Mouse (Mus musculus) G1E (cell line): ENCODE data around the gene Tmcc3. TPM values are rescaled to one million over a fixed set of nuclear protein-coding genes. Genes with fewer than 3 reads are reported as not detected.

Experiments used
- ATAC-seq: 2 replicates; pipeline ENCODE4 v1.8.0; 2016; ENCODE audit warnings: mild to moderate bottlenecking; ENCODE audit not compliant: insufficient number of reproducible peaks, poor library complexity, low FRiP score, severe bottlenecking; ENCODE audit errors: extremely low read depth
- DNase-seq: peaks from one replicate; pipeline ENCODE4 v3.0.0; 2012; ENCODE audit warnings: low spot score
- H3K27me3 ChIP-seq: 2 replicates; pipeline ENCODE4 v1.6.1; 2012; ENCODE audit warnings: mild to moderate bottlenecking, low read length, inconsistent platforms; ENCODE audit not compliant: insufficient read depth
- H3K36me3 ChIP-seq: replicated peaks from 2 replicates; pipeline ENCODE3; 2012; ENCODE audit warnings: mild to moderate bottlenecking, inconsistent platforms
- H3K4me1 ChIP-seq: 2 replicates; pipeline ENCODE4 v1.6.1; 2012; ENCODE audit warnings: low read depth, low read length, inconsistent platforms, mixed read lengths; ENCODE audit not compliant: insufficient read depth
- H3K4me3 ChIP-seq: 2 replicates; pipeline ENCODE4 v1.5.1; 2012; ENCODE audit warnings: low read depth, mild to moderate bottlenecking, inconsistent platforms, low read length, moderate library complexity, mixed read lengths
- H3K9me3 ChIP-seq: replicated peaks from 2 replicates; pipeline ENCODE4 v1.6.1; 2012; ENCODE audit warnings: inconsistent platforms
- CTCF ChIP-seq: IDR thresholded peaks from 2 replicates; pipeline ENCODE4 v1.5.1; 2012; ENCODE audit warnings: low read depth, low read length, inconsistent platforms, mixed read lengths
- GATA1 ChIP-seq: IDR thresholded peaks from 2 replicates; pipeline ENCODE4 v1.6.1; 2012; ENCODE audit warnings: borderline replicate concordance, low read length, inconsistent platforms, mixed read lengths
- GATA2 ChIP-seq: IDR thresholded peaks from 2 replicates; pipeline ENCODE4 v1.6.1; 2012; ENCODE audit warnings: low read depth, low read length, inconsistent platforms, borderline replicate concordance
- POLR2AphosphoS5 ChIP-seq: IDR thresholded peaks from 2 replicates; pipeline ENCODE4 v1.6.1; 2012; ENCODE audit warnings: low read depth, low read length, inconsistent platforms; ENCODE audit not compliant: insufficient replicate concordance
- TAL1 ChIP-seq: conservative IDR thresholded peaks from 2 replicates; pipeline ENCODE4 v1.6.1; 2012; ENCODE audit warnings: low read depth, low read length, inconsistent platforms, mixed read lengths
- polyA plus RNA-seq: library from polyadenylated mRNA; stranded (reverse); fragments of >175 nt; gene quantifications from 2 replicates; pipeline ENCODE4 v1.2.3, GENCODE M21; 2012
- total RNA-seq, 2 experiments: library from RNA; stranded (forward) in 1 of 2; stranded (reverse) in 1 of 2; fragments of 200-1000 nt in 1 of 2; fragments of >200 nt in 1 of 2; fragmentation: Nextera tagmentation in 1 of 2; gene quantifications; 2 replicates each; pipeline ENCODE4 v1.2.3; 2014 to 2017

The Tmcc3 gene
- 15.6 and 16.7 TPM in 2 replicates for total RNA-seq (2014; fragmentation: Nextera tagmentation)
- total RNA-seq (2017) = 7.6 and 8.1 TPM in 2 replicates
- 3.3 and 3.5 TPM in 2 replicates for polyA plus RNA-seq

DNA sequence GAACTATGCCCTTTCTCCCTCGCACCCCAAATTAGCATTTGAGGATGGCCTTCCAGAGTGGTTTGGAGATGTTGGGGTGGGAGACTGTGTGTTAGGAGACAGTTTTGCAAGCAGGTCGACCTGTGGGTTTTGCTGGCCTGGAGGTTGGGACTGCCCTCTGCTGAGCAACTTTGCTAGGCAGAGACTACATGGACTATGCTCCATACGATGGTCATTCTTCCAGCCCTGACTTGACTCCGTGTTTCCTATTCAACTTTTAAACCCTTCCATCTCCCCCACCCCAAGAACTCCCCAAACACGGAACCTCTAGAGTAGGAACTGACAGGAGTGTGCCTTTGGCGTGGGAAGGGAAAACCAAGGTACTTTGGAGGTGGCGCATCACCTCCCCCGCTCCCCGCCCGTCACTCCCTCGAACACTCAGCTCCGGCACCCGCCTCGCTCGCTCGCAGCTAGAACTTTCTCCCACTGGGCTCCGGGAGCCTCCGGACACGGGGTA is at the start of gene Tmcc3:
Tmcc3 (plus strand) TSS at position 439 of the 496 bp plus-strand sequence.
- Histone ChIP-seq H3K4me3 (no peak within 1 kb of the TSS), H3K4me1 (no peaks in the 10 kb centered on the region), H3K9me3 (no peaks in the 10 kb centered on the region), H3K27me3 (no peaks in the 10 kb centered on the region), H3K36me3 (no peaks in the 10 kb centered on the region)
- ATAC-seq = no peak
- no peak for TF ChIP-seq GATA2
- TF ChIP-seq GATA1 = no peak
- TF ChIP-seq CTCF = no peak
- TF ChIP-seq POLR2AphosphoS5 = no peak
- TF ChIP-seq TAL1 = no peak
- no peak for DNase-seq

- H3K4me1 ChIP-seq = no peaks in the 10 kb centered on the region
- H3K4me3 ChIP-seq = no peak overlapping the region
- no peaks in the 10 kb centered on the region for H3K36me3 ChIP-seq
- no peak for DNase-seq
- ATAC-seq = no peak
- no peaks in the 10 kb centered on the region for H3K9me3 ChIP-seq
- peaks cover 5% of the 10 kb centered on the region for H3K27me3 ChIP-seq
- TF ChIP-seq CTCF (no peak), POLR2AphosphoS5 (no peak), GATA1 (no peak), GATA2 (no peak)
Observed at GRCm38 (mm10) chr10:94262646-94263045, 49.1 kb upstream of the Tmcc3 start.

DNA sequence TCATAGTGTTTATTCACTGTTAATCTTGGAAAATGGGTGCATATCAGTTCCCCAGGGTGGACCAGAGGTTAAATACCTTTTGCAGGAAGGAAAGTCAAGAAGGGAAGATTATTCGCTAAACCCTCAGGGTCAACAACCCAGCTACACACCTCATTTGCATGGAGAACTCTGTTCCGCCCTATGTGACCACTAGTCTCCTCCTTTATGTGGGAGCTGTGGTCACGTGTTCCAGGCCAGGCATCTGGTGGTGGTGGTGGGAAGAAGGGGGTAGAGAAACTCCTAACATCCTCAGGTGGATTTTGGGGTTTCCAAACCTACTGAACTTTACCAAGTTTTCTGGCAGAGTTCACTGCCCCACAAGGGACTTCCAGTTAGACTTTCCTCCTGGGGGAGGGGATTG is 48.5 kb upstream of the Tmcc3 start:
- peaks cover 5% of the 10 kb centered on the region for H3K27me3 ChIP-seq
- no peak for DNase-seq
- H3K4me1 ChIP-seq = no peaks in the 10 kb centered on the region
- no peak for TF ChIP-seq GATA1
- TF ChIP-seq POLR2AphosphoS5 = no peak
- no peak for TF ChIP-seq CTCF
- TF ChIP-seq GATA2 = no peak
- no peak for TF ChIP-seq TAL1
- no peaks in the 10 kb centered on the region for H3K36me3 ChIP-seq
- no peak overlapping the region for H3K4me3 ChIP-seq
- no peak for ATAC-seq
- no peaks in the 10 kb centered on the region for H3K9me3 ChIP-seq

- H3K36me3 ChIP-seq = no peaks in the 10 kb centered on the region
- H3K27me3 ChIP-seq = peaks cover 5% of the 10 kb centered on the region
- H3K9me3 ChIP-seq = no peaks in the 10 kb centered on the region
- no peak overlapping the region for H3K4me3 ChIP-seq
- H3K4me1 ChIP-seq = no peaks in the 10 kb centered on the region
- DNase-seq (no peak), ATAC-seq (no peak)
- TF ChIP-seq TAL1 (no peak), GATA1 (no peak)
Observed at GRCm38 (mm10) chr10:94265656-94266542, 45.9 kb upstream of the Tmcc3 start.

GRCm38 (mm10) chr10:94275321-94275720 is 36.4 kb upstream of the Tmcc3 start:
- Histone ChIP-seq H3K36me3 (no peaks in the 10 kb centered on the region), H3K4me1 (no peaks in the 10 kb centered on the region), H3K27me3 (no peaks in the 10 kb centered on the region), H3K4me3 (no peak overlapping the region), H3K9me3 (no peaks in the 10 kb centered on the region)
- no peak for DNase-seq
- TF ChIP-seq CTCF (no peak), GATA2 (no peak), TAL1 (no peak), POLR2AphosphoS5 (no peak), GATA1 (no peak)
- ATAC-seq = no peak

DNA sequence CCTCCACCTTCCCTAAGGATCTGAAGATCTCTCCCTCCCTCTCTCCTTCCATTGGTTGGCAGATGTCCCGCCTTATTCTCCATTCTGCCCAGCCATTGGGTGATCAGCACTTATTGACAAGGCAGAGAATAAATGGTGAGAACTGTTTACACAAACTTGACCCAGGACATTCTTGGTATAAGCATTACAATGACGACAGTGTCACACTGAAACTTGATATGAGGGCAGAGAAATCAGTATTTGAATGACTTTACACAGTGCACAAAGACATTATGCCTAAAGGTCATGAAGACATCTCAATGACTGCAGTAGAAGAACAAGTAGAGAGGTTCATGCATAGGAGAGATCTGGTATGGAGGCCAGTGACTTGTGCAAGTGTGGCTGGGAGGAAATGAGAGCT is 35.2 kb upstream of the Tmcc3 start:
- TF ChIP-seq GATA1 = no peak
- no peak for TF ChIP-seq GATA2
- TF ChIP-seq CTCF = no peak
- no peak for TF ChIP-seq TAL1
- TF ChIP-seq POLR2AphosphoS5 = no peak
- DNase-seq (no peak), ATAC-seq (no peak)
- Histone ChIP-seq H3K27me3 (no peaks in the 10 kb centered on the region), H3K4me1 (no peaks in the 10 kb centered on the region), H3K9me3 (no peaks in the 10 kb centered on the region), H3K4me3 (no peak overlapping the region), H3K36me3 (no peaks in the 10 kb centered on the region)

- H3K36me3 ChIP-seq = no peaks in the 10 kb centered on the region
- no peak overlapping the region for H3K4me3 ChIP-seq
- ATAC-seq = no peak
- H3K4me1 ChIP-seq = no peaks in the 10 kb centered on the region
- H3K27me3 ChIP-seq = no peaks in the 10 kb centered on the region
- TF ChIP-seq GATA1 = no peak
- TF ChIP-seq POLR2AphosphoS5 = no peak
- TF ChIP-seq TAL1 = no peak
- TF ChIP-seq GATA2 = no peak
- no peak for TF ChIP-seq CTCF
- no peak for DNase-seq
- H3K9me3 ChIP-seq = no peaks in the 10 kb centered on the region
Observed at GRCm38 (mm10) chr10:94282179-94282578, 29.6 kb upstream of the Tmcc3 start.
